16 mouse cellular contexts compared by ENCODE assay signal in the genomic region with DNA sequence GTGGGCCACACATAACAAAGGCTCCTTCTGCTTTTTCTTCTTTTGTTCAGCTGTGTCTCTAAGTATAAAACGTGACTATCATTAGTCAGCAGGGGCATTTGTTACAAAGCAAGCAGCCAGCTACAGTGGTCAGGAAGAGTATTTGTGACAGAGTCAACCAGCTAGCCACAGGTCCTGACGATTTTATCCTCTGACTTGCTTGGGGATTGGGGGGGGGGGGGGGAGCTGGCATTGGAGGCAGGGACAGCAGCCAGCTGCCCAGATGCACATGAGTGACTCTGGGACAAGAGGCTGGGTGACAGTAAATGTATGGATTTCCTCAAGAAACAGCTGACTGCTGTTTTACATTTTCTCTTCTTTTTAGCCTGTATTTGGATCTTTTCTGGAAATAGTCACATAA. TPM values are rescaled to one million over a fixed set of nuclear protein-coding genes. Genes with fewer than 3 reads are reported as not detected.
DNase-seq lines count a peak whose midpoint lies in the region; ATAC-seq and TF ChIP-seq lines count a peak whose summit lies in the region.
"Had no signal": no experiment of that assay in that cellular context is flagged by ENCODE, and none has a peak within 500 bp of the region (broad histone marks: within the 10 kb centered on the region; RNA-seq: fewer than 3 reads in every experiment).

No protein-coding gene starts in this region.

- 0 out of 2 replicates have a peak overlapping the region, but pooled peaks have one; percentile 49 for H3K27ac ChIP-seq in midbrain, embryonic 10.5 days (replicated peaks)
- H3K27ac ChIP-seq in midbrain, postnatal 0 days (ENCODE audit: low read depth, low read length), result no peak overlapping the region
- H3K27ac ChIP-seq in embryonic facial prominence, embryonic 10.5 days (replicated peaks), result 0 out of 2 replicates have a peak overlapping the region, but pooled peaks have one; percentile 14
- H3K27ac ChIP-seq in midbrain, embryonic 16.5 days (ENCODE audit: low read length), result no peak overlapping the region
- H3K27ac ChIP-seq: forebrain, embryonic 10.5 days; heart, embryonic 10.5 days had no signal

- TF ChIP-seq CTCF in midbrain, postnatal 0 days (IDR thresholded peaks at IDR 0.05), result no peak

- no peaks in the 10 kb centered on the region for H3K36me3 ChIP-seq in midbrain, embryonic 10.5 days
- no peaks in the 10 kb centered on the region for H3K36me3 ChIP-seq in midbrain, postnatal 0 days (ENCODE audit: insufficient read depth, low read length)
- H3K36me3 ChIP-seq in embryonic facial prominence, embryonic 10.5 days (replicated peaks), result no peaks in the 10 kb centered on the region
- H3K36me3 ChIP-seq in midbrain, embryonic 16.5 days (ENCODE audit: control insufficient read depth, insufficient read depth, low read length), result no peaks in the 10 kb centered on the region
- H3K36me3 ChIP-seq: forebrain, embryonic 10.5 days; heart, embryonic 10.5 days had no signal

- H3K4me3 ChIP-seq in midbrain, embryonic 10.5 days, result no peak overlapping the region
- no peak overlapping the region for H3K4me3 ChIP-seq in midbrain, postnatal 0 days (ENCODE audit: low read depth, low read length)
- H3K4me3 ChIP-seq in embryonic facial prominence, embryonic 10.5 days, result no peak overlapping the region
- H3K4me3 ChIP-seq in midbrain, embryonic 16.5 days (ENCODE audit: low read depth, low read length), result no peak overlapping the region
- H3K4me3 ChIP-seq: forebrain, embryonic 10.5 days; heart, embryonic 10.5 days had no signal

- no peaks in the 10 kb centered on the region for H3K9me3 ChIP-seq in midbrain, embryonic 10.5 days (replicated peaks)
- no peaks in the 10 kb centered on the region for H3K9me3 ChIP-seq in midbrain, postnatal 0 days (ENCODE audit: low read length)
- no peaks in the 10 kb centered on the region for H3K9me3 ChIP-seq in embryonic facial prominence, embryonic 10.5 days
- H3K9me3 ChIP-seq in midbrain, embryonic 16.5 days (replicated peaks; ENCODE audit: control insufficient read depth, low read length, poor library complexity, severe bottlenecking), result no peaks in the 10 kb centered on the region
- H3K9me3 ChIP-seq: forebrain, embryonic 10.5 days; heart, embryonic 10.5 days had no signal

- 18% methylated on average over 2 of the region's 2 CpGs for WGBS in midbrain, embryonic 10.5 days
- 8% methylated on average over 2 of the region's 2 CpGs for WGBS in midbrain, postnatal 0 days
- 19% methylated on average over 2 of the region's 2 CpGs for WGBS in embryonic facial prominence, embryonic 10.5 days
- WGBS in midbrain, embryonic 16.5 days, result 8% methylated on average over 2 of the region's 2 CpGs

- H3K27me3 ChIP-seq in midbrain, embryonic 10.5 days (ENCODE audit: low read depth, poor library complexity, severe bottlenecking), result no peaks in the 10 kb centered on the region
- H3K27me3 ChIP-seq in midbrain, postnatal 0 days (ENCODE audit: insufficient read depth, low read length), result no peaks in the 10 kb centered on the region
- no peaks in the 10 kb centered on the region for H3K27me3 ChIP-seq in embryonic facial prominence, embryonic 10.5 days (replicated peaks; ENCODE audit: low read depth, poor library complexity, severe bottlenecking)
- no peaks in the 10 kb centered on the region for H3K27me3 ChIP-seq in midbrain, embryonic 16.5 days (ENCODE audit: control insufficient read depth, insufficient read depth, low read depth, low read length)

- no peak overlapping the region for H3K9ac ChIP-seq in midbrain, postnatal 0 days (replicated peaks; ENCODE audit: low read length, poor library complexity, severe bottlenecking)
- H3K9ac ChIP-seq in midbrain, embryonic 16.5 days (ENCODE audit: low read depth, low read length), result no peak overlapping the region

- no peak overlapping the region for H3K4me2 ChIP-seq in midbrain, postnatal 0 days (ENCODE audit: low read depth, low read length, poor library complexity, severe bottlenecking)
- no peak overlapping the region for H3K4me2 ChIP-seq in midbrain, embryonic 16.5 days (ENCODE audit: low read length)

- ATAC-seq in frontal cortex, adult (ENCODE audit: low TSS enrichment), result peak; percentile 32; the same call in 1 of the 2 replicates
- ATAC-seq in midbrain, postnatal 0 days (ENCODE audit: low FRiP score), result no peak
- ATAC-seq in midbrain, embryonic 16.5 days, result peak; percentile 54
- ATAC-seq: CD4-positive, CD25-positive, alpha-beta regulatory T cell, adult 4 months had no signal

- no peak for DNase-seq in frontal cortex, postnatal 10 days (ENCODE audit: low spot score in 2 of 2)
- DNase-seq in midbrain, embryonic 10.5 days (ENCODE audit: low spot score), result no peak
- no peak for DNase-seq in midbrain, postnatal 0 days (ENCODE audit: low spot score)
- no peak for DNase-seq in embryonic facial prominence, embryonic 10.5 days (ENCODE audit: low spot score)
- no peak for DNase-seq in spleen, adult 12 weeks (ENCODE audit: low spot score)
- DNase-seq: adrenal gland, postnatal 25 days; cerebellum, adult 8-10 months; gastrocnemius, postnatal 10 days; heart, postnatal 4 days; kidney, adult 8-10 months; kidney, postnatal 14 days had no signal

- H3K4me1 ChIP-seq in midbrain, embryonic 10.5 days, result peaks cover 23% of the 10 kb centered on the region
- no peaks in the 10 kb centered on the region for H3K4me1 ChIP-seq in midbrain, postnatal 0 days (ENCODE audit: insufficient read depth, low read length)
- H3K4me1 ChIP-seq in embryonic facial prominence, embryonic 10.5 days, result peaks cover 21% of the 10 kb centered on the region
- H3K4me1 ChIP-seq in midbrain, embryonic 16.5 days (ENCODE audit: control insufficient read depth, insufficient read depth, low read length), result peaks cover 6% of the 10 kb centered on the region; the same call in 1 of the 2 replicates
- H3K4me1 ChIP-seq: heart, embryonic 10.5 days had no signal

RNA-seq across cellular contexts. Expression of a gene that starts 50.8 kb away (rescaled TPM):
- 67.1 and 81.5 TPM in 2 replicates for polyA plus RNA-seq in midbrain, embryonic 10.5 days (2016; fragmentation: Nextera tagmentation; extraction: Ambion mirVana)
- 102 and 110 TPM in 2 replicates for total RNA-seq in midbrain, postnatal 0 days (2014; rRNA removed)
- polyA plus RNA-seq in midbrain, postnatal 0 days (2015; fragmentation: Nextera tagmentation; extraction: Ambion mirVana), result 95.5 and 98.4 TPM in 2 replicates
- 61.9 and 64.0 TPM in 2 replicates for polyA plus RNA-seq in embryonic facial prominence, embryonic 10.5 days (2016; fragmentation: Nextera tagmentation; extraction: Ambion mirVana)
- polyA plus RNA-seq in midbrain, embryonic 16.5 days (2015; fragmentation: Nextera tagmentation; extraction: Ambion mirVana), result 130 and 133 TPM in 2 replicates

Comparison
In these comparisons a context has a peak if more than half of its experiments do, and no peak if none do; other contexts are left out.
1. H3K27ac ChIP-seq: peak in midbrain, embryonic 10.5 days (single experiment) and embryonic facial prominence, embryonic 10.5 days (single experiment); none in midbrain, postnatal 0 days (single experiment) and midbrain, embryonic 16.5 days (single experiment).